Mouse (Mus musculus) forebrain, embryonic 10.5 days (tissue): ENCODE results near the gene Hdlbp. TPM values are rescaled to one million over a fixed set of nuclear protein-coding genes. Genes with fewer than 3 reads are reported as not detected.
"Not testable (repeated sequence)": the region's sequence is repeated elsewhere in the genome, so short reads cannot be mapped to it uniquely, and the experiment has no call there.

Experiments used
- DNase-seq: peaks from one replicate; pipeline ENCODE4 v3.0.0-alpha.2; 2017; ENCODE audit warnings: low spot score; ENCODE audit errors: extremely low spot score
- H3K27ac ChIP-seq: fragments of 300-500 bp; sonication (generic); 2 replicates; pipeline ENCODE4 v1.5.1; 2016; ENCODE audit warnings: mild to moderate bottlenecking
- H3K27me3 ChIP-seq: fragments of 300-500 bp; sonication (generic); 2 replicates; pipeline ENCODE4 v1.6.1; 2016; ENCODE audit warnings: mild to moderate bottlenecking; ENCODE audit not compliant: poor library complexity, severe bottlenecking
- H3K36me3 ChIP-seq: fragments of 300-500 bp; sonication (generic); replicated peaks from 2 replicates; pipeline ENCODE4 v1.6.1; 2016; ENCODE audit warnings: mild to moderate bottlenecking, moderate library complexity
- H3K4me1 ChIP-seq: fragments of 300-500 bp; sonication (generic); 2 replicates; pipeline ENCODE4 v1.6.1; 2016
- H3K4me3 ChIP-seq: fragments of 300-500 bp; sonication (generic); 2 replicates; pipeline ENCODE4 v1.5.1; 2016; ENCODE audit warnings: mild to moderate bottlenecking, moderate library complexity
- H3K9me3 ChIP-seq: fragments of 300-500 bp; sonication (generic); 2 replicates; pipeline ENCODE4 v1.6.1; 2016; ENCODE audit warnings: mild to moderate bottlenecking, moderate library complexity
- WGBS: fragments of 180-500 bp; shearing (Covaris S2); methylation state at CpG from one replicate; pipeline ENCODE4 v1.1.7; 2016; 5-methylcytosine and 5-hydroxymethylcytosine counted together
- polyA plus RNA-seq: library from polyadenylated mRNA; unstranded; fragments of >200 nt; fragmentation: Nextera tagmentation; extraction: Ambion mirVana; gene quantifications from 2 replicates; pipeline ENCODE4 v1.2.1, GENCODE M21; 2016

Hdlbp gene
- polyA plus RNA-seq: 116 and 119 TPM in 2 replicates

GRCm38 (mm10) chr1:93478586-93479475 is at the start of gene Hdlbp:
Gene Hdlbp, minus strand, starts transcription at chr1:93478815.
- Histone ChIP-seq H3K4me1 (peaks cover 32% of the 10 kb centered on the region), H3K9me3 (no peaks in the 10 kb centered on the region), H3K36me3 (peaks cover 10% of the 10 kb centered on the region), H3K27ac (peak within 1 kb of the TSS; percentile 95), H3K27me3 (no peaks in the 10 kb centered on the region), H3K4me3 (peak within 1 kb of the TSS; percentile 86)
- under 1% methylated on average over 74 of the region's 74 CpGs for WGBS
- DNase-seq: peak; percentile 99

DNA sequence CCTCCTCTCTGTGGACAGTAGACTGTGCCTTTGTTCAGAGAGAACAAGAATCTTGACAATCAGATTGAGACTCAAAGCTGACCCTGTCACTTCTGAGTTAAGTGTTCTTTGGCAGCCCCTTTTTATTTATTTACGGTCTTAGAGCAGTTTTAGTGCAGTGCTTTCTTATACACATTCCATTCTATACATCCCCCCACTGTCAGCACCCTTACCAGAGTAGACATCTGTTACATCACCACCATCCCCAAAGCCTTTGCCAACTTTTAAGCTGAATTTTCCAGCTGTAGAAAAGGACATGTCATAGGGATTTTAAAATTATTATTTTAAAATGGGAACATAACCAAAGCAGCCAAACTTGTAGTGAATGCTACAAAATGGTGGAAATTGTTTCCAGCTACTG is 43.7 kb upstream of the Hdlbp start:
- H3K36me3 ChIP-seq: no peaks in the 10 kb centered on the region
- 94% methylated on average over 1 of the region's 1 CpGs for WGBS
- H3K27me3 ChIP-seq: no peaks in the 10 kb centered on the region
- H3K4me1 ChIP-seq: no peaks in the 10 kb centered on the region
- no peak overlapping the region for H3K4me3 ChIP-seq
- DNase-seq: no peak
- H3K27ac ChIP-seq: no peak overlapping the region
- no peaks in the 10 kb centered on the region for H3K9me3 ChIP-seq

GRCm38 (mm10) chr1:93521491-93521890 is 42.9 kb upstream of the Hdlbp start:
- Histone ChIP-seq H3K4me1 (no peaks in the 10 kb centered on the region), H3K27ac (no peak overlapping the region), H3K36me3 (no peaks in the 10 kb centered on the region), H3K9me3 (no peaks in the 10 kb centered on the region), H3K27me3 (no peaks in the 10 kb centered on the region), H3K4me3 (no peak overlapping the region)
- WGBS: 87% methylated on average over 2 of the region's 2 CpGs
- DNase-seq: no peak

DNA sequence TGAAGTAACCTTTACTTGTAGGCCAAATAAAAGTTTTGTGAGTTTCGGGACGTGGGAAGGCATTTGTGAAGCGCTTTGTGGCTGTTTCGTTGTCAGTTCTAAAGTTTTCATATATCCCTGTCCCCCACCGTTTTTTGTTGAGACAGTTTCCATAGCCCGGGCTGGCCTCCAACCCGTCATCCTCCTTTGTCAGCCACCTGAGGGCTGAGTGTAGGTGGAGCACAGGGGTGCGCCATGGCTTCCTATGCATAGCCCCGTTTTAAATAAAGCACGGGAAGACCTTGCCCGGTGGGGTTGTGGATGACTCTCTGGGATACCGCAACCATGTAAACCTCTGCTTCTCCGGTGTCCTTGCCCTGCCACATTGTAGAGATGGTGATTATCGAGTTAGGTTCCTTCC is 34.6 kb upstream of the Hdlbp start:
- no peaks in the 10 kb centered on the region for H3K9me3 ChIP-seq
- DNase-seq: no peak
- H3K27ac ChIP-seq: no peak overlapping the region
- 81% methylated on average over 14 of the region's 14 CpGs for WGBS
- H3K27me3 ChIP-seq: peaks cover 5% of the 10 kb centered on the region; the same call in 1 of the 2 replicates
- peaks cover 28% of the 10 kb centered on the region for H3K4me1 ChIP-seq
- H3K4me3 ChIP-seq: peak overlapping the region; percentile 8; the same call in 1 of the 2 replicates
- peaks cover 21% of the 10 kb centered on the region for H3K36me3 ChIP-seq

DNA sequence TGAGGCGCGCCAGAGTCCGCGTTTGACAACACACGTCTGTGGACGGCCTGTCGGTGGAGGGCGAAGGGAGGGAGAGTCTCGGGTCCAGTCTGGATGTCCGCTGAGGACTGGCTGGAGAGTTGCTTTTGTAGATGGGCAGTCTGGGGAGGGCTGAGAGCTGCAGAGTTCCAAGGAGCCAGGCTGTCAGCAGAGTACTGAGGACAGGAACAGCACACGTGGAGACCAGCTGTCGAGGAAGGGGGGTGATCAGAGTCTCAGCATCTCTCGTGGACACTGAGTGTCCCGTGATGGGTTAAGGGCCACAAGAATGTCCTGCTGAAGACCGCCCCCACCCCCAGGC is 33.7 kb upstream of the Hdlbp start:
- peaks cover 30% of the 10 kb centered on the region for H3K36me3 ChIP-seq
- no peak for DNase-seq
- peak overlapping the region; percentile 84 for H3K4me3 ChIP-seq
- peaks cover 5% of the 10 kb centered on the region; the same call in 1 of the 2 replicates for H3K27me3 ChIP-seq
- peak overlapping the region; percentile 86 for H3K27ac ChIP-seq
- WGBS: under 1% methylated on average over 15 of the region's 15 CpGs
- no peaks in the 10 kb centered on the region for H3K9me3 ChIP-seq
- peaks cover 28% of the 10 kb centered on the region for H3K4me1 ChIP-seq

GRCm38 (mm10) chr1:93511585-93512350 is 33.2 kb upstream of the Hdlbp start, which contains the start of gene Farp2:
Gene Farp2, plus strand, starts transcription at chr1:93512079.
- Histone ChIP-seq H3K9me3 (no peaks in the 10 kb centered on the region), H3K36me3 (peaks cover 34% of the 10 kb centered on the region), H3K27ac (peak within 1 kb of the TSS; percentile 86), H3K4me1 (peaks cover 28% of the 10 kb centered on the region), H3K4me3 (peak within 1 kb of the TSS; percentile 84), H3K27me3 (peaks cover 5% of the 10 kb centered on the region; the same call in 1 of the 2 replicates)
- peak; percentile 91 for DNase-seq
- under 1% methylated on average over 63 of the region's 71 CpGs for WGBS

DNA sequence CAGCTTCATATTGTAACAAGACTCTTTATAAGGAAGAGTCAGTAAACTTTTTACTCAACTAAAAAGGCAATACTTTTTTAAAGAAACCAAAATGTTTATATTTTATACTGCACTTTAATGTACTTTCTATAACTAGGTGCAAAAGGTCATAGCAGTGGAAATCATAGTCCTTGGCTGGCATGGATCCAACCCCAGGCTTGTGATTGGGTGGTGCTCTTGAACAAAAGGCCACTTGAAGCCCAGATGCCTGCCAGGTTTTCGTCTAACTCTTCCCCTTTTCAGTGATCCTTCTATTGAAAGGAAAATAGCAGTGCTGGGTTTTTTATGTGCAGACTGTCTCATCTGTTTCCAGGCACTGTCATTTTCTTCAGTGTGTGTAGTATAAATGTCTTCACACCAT is 30.0 kb upstream of the Hdlbp start:
- not testable (repeated sequence) for DNase-seq, H3K4me3 ChIP-seq, H3K27me3 ChIP-seq, H3K27ac ChIP-seq, H3K9me3 ChIP-seq
- Histone ChIP-seq H3K36me3 (peaks cover 66% of the 10 kb centered on the region), H3K4me1 (peaks cover 28% of the 10 kb centered on the region)
- WGBS: 77% methylated on average over 1 of the region's 1 CpGs

- Histone ChIP-seq H3K36me3 (peaks cover 80% of the 10 kb centered on the region), H3K4me3 (no peak overlapping the region), H3K27me3 (no peaks in the 10 kb centered on the region), H3K9me3 (no peaks in the 10 kb centered on the region), H3K4me1 (peaks cover 14% of the 10 kb centered on the region), H3K27ac (no peak overlapping the region)
- WGBS: 69% methylated on average over 10 of the region's 10 CpGs
- DNase-seq: peak; percentile 24
These were observed 28.5 kb upstream of the Hdlbp start for GRCm38 (mm10) chr1:93506944-93507676.

GRCm38 (mm10) chr1:93495312-93495711 is 16.7 kb upstream of the Hdlbp start:
- no peaks in the 10 kb centered on the region for H3K4me1 ChIP-seq
- WGBS: 91% methylated on average over 3 of the region's 3 CpGs

GRCm38 (mm10) chr1:93486302-93486701 is 7.7 kb upstream of the Hdlbp start:
- not testable (repeated sequence) for H3K27ac ChIP-seq, H3K9me3 ChIP-seq, H3K4me3 ChIP-seq, DNase-seq, H3K4me1 ChIP-seq, H3K27me3 ChIP-seq
- 86% methylated on average over 3 of the region's 3 CpGs for WGBS
- peaks cover 23% of the 10 kb centered on the region for H3K36me3 ChIP-seq

More at GRCm38 (mm10) chr1:93495312-93495711, 16.7 kb upstream of the Hdlbp start:
- no peaks in the 10 kb centered on the region for H3K9me3 ChIP-seq
- no peak for DNase-seq
- H3K36me3 ChIP-seq: peaks cover 92% of the 10 kb centered on the region
- H3K27ac ChIP-seq: no peak overlapping the region
- no peak overlapping the region for H3K4me3 ChIP-seq
- H3K27me3 ChIP-seq: no peaks in the 10 kb centered on the region

- WGBS: 8% methylated on average over 23 of the region's 23 CpGs
- Histone ChIP-seq H3K4me3 (peak overlapping the region; percentile 86), H3K27me3 (no peaks in the 10 kb centered on the region), H3K27ac (peak overlapping the region; percentile 95), H3K9me3 (no peaks in the 10 kb centered on the region), H3K4me1 (peaks cover 32% of the 10 kb centered on the region), H3K36me3 (peaks cover 7% of the 10 kb centered on the region)
- no peak for DNase-seq
These were observed 965 bp upstream of the Hdlbp start for GRCm38 (mm10) chr1:93479476-93480083.
